Mouse (Mus musculus) forelimb bud, embryonic 11.5 days (tissue): ENCODE results near the gene Spib.

ENCODE experiments used
- DNase-seq: peaks from one replicate; pipeline ENCODE4 v3.0.0-alpha.2; 2012; ENCODE audit warnings: low read depth, low spot score

Spib gene

GRCm38 (mm10) chr7:44526414-44527154 is 5.3 kb downstream of the Spib start:
- no peak for DNase-seq

- DNase-seq, result no peak
Measured at GRCm38 (mm10) chr7:44525126-44525832, 6.6 kb downstream of the Spib start.

DNA sequence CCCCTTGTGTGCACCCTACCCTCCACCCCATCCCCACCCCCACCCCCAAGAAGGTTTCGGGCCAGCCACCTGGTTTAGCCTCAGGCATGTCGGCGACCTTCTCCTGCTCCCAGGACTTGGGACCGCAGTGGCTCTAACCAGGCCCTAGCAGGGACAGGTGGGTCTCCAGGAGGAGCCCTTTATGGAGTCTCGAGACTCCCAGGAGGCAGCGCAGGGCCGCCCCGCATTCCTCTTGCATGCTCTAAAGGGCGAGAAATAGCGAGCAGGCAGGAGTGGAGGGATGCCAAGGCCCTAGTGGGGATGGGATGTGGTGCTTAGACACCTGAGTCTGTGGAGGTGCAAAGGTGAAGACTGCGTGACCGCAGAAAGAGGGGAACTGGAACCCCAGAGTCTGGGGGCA is 7.4 kb downstream of the Spib start, which contains the start of gene Mybpc2:
Gene Mybpc2 (minus strand): TSS at position 155 of the 400 bp plus-strand sequence.
- no peak for DNase-seq

DNA sequence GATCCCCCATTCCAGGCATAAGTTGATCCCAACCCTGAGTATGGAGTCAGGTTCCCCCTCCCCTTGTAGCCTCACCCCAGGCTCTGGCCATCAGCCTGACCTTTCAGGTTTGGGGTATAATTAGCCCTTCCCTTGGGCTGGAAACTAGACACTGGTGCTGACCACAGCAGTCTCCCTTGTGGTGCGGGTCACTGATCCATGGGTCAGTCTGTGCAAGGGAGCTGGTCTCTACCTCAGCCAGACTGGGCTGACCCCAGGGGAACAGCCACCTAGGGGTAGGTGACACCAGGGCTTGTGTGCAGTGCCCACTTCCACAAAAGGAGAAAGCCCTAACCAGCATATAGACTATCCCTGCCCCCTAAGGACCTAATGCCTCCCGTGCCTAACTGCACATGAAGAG is 8.8 kb downstream of the Spib start:
- no peak for DNase-seq

DNA sequence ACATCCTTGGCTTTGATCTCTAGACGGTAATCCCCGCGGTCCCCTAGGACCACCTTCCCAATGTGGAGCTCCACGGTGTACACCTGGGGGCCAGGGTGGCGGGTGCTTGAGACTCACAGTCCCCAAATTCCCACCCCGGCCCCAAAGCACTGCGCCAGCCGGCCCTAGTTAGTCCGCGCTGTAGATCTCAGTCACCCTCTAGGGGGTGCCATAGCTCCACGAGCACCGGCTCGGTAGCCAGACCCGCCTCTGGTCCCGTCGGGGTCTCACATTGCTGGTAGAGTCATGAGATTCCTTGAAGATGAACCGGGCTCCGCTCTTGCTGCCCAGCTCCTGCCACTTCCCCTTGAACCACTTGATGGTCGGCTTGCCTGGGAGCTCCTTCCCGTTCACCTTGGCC is 10.2 kb downstream of the Spib start:
- peak; percentile 55 for DNase-seq

DNA sequence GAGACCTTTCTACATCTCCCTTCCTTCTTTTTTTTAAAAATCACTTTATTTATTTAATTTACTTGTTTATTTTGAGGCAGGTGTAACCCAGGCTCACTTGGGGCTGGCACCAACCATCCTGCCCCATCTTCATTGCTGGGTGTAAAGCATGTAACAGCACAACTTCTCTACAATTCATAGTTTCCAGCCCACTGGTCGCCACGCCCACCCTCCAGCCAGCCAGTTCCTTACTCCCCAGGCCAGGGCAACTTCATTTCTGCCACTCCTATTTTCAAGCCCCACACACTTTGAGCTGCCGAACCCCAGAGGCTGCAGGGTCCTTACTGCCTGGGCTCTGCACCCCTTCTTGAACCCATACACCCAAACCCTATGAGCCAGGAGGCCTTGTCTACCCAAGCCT is 10.9 kb downstream of the Spib start:
- no peak for DNase-seq

DNA sequence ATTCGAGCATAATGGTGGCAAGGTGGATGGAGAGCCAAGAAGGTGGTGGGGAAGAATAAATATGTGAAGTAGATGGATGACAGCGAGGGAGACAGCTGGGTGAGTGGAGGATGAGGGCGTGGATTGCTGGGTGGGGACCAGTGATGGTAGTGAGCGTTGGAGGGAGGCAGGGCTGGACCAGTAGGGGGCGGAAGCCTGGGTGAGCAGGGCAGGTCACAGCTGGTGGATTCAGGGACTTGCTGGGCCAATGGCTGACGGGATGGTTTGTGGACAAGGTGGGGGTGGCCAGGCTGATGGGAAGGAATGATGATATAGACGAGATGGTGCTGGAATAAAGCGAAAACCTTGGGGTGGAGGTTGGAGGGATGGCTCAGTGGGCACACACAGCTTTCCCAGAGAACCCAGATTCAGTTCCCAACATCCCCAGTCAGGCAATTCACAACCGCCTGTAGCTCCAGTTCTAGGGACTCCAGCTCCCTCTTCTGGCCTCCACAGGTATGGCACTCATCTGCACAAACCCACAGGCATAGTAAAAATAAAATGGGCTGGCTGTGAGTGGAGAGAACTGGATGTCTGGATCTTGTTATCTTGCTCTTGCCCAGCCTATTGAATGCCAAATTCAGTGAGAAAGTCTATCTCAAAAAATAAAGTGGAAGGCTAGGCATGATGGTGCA is 12.5 kb downstream of the Spib start:
- DNase-seq, result no peak

DNA sequence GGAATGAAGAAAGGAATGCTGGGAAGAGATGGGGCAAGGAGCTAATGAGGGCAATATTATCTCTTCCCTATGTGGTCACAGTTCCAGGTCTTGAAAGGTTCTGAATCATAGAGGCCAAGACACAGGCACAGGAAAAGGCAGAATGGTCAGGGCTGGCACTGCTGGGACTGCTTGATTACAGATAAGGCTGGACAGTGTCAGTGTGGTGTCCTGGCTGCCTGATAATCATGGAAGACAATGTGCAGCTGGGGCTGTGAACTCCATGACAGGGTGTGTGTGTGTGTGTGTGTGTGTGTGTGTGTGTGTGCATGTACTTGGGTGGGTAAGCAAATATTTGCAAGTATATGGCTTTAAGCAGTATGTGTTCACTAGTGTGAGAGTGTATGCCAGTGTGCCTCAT is 24.4 kb downstream of the Spib start:
- DNase-seq, result no peak

- peak; percentile 75 for DNase-seq
Measured at GRCm38 (mm10) chr7:44501563-44502115, 30.2 kb downstream of the Spib start.

- no peak for DNase-seq
Measured at GRCm38 (mm10) chr7:44500046-44500445, 31.8 kb downstream of the Spib start.

GRCm38 (mm10) chr7:44498922-44499321 is 32.9 kb downstream of the Spib start:
- no peak for DNase-seq

DNA sequence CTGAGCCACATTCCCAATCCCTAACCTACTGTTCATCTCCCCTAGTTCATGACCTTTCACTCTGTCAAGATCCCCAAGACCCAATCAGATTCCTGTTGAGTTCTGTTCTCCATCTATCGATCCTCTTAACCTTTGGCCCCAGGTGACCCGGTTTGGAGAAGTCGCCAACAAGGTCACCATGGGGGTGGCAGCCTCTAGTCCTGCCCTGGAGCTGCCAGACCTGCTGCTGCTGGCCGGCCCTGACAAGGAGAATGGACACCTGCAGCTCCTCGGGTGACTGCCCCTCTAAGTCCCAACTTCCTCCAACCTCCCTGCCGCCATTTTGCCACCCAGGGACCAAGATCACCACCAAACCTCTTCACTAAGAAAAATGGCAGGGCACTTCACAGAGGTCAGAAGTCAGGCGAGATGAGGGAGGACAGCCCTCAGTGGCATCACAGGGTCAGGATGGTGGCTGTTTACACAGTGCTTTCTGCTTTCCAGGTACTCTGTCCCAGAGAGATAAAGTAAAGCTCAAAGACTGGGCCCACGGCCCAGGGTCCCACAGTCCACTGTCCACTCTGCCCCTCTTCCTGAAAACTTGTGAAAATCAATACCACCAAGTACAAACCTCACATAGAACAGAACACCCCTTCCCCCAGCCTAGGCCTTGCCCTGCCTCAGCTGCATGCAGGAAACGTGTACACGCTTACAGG is 34.4 kb downstream of the Spib start:
- DNase-seq, result no peak

DNA sequence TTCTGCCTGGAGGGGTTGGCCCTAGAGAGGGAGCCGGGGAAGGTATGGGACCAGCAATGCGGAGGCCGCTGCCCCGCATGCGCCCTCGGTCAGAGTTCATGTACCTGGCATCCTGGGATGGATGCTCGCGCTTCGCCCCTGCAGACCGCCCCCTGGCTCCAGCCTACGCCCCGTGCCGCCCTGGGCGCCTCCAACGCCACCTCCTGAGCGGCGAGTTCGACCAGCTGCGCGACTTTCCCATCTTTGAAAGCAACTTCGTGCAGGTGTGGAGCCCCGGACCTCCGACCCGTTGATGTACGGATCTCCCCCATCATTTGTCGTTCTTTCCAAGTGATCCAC is 35.1 kb downstream of the Spib start:
- DNase-seq, result no peak

GRCm38 (mm10) chr7:44495992-44496770 is 35.7 kb downstream of the Spib start, which contains the start of the genes Emc10 and Fam71e1:
TSS of gene Emc10 (minus strand) at chr7:44496529.
TSS of gene Fam71e1 (plus strand) at chr7:44496581.
- DNase-seq, result peak; percentile 100

- DNase-seq, result no peak
Measured at GRCm38 (mm10) chr7:44495086-44495485, 36.8 kb downstream of the Spib start.

DNA sequence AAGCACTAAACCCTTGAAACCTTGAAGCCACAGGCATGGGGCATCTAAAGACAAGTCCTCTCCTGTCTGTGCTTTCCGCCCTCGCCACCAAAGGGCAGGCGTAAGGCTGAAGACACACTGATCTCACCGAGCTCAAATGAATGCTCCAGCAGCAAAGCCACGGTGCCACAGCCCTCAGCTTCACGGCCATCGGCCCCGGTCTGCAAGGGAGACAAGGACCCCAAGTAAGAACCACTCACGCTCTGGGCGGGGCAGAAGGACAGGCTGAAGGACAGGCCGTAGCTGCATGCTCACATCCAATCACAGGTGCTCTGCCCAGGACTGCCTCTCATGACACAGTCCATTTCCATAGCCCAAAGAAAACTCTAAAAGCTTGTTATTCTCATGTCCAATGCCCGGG is 37.2 kb downstream of the Spib start:
- DNase-seq, result no peak

GRCm38 (mm10) chr7:44492166-44492826 is 39.6 kb downstream of the Spib start:
- DNase-seq, result no peak

- no peak for DNase-seq
Measured at GRCm38 (mm10) chr7:44491391-44491790, 40.5 kb downstream of the Spib start.

DNA sequence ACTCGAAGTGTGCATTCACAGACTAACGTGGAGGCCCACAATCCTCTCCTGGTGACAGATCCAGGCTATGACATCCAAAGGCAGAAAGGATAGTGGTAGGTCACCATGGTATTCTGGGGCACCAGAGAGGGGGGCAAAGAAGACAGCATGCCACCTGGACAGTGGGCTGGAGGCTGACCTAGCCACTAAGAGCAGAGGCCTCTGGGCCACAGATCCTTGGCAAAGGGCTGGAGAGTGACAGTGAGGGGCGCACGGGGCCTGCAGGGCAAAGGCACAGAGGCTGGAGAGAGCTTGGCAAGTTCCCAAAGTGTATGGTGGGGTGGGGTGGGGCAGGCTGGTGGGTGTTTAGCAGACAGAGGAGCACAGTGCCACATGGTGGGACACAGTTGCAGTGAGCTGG is 41.6 kb downstream of the Spib start:
- DNase-seq, result no peak

- no peak for DNase-seq
Measured at GRCm38 (mm10) chr7:44488545-44488944, 43.3 kb downstream of the Spib start.
